Mouse (Mus musculus) bone marrow, adult 2 months (tissue): ENCODE measurements around the gene Ndufa7.

Experiments used
- CTCF ChIP-seq: fragments of 200-500 bp; IDR thresholded peaks from 2 replicates; pipeline ENCODE4 v1.5.1; 2011; ENCODE audit warnings: low read length, control low read depth; ENCODE audit not compliant: control insufficient read depth, insufficient read depth
- POLR2A ChIP-seq: fragments of 200-500 bp; IDR thresholded peaks from 2 replicates; pipeline ENCODE4 v1.6.1; 2011; ENCODE audit warnings: low read depth, mild to moderate bottlenecking, control low read depth, low read length, borderline replicate concordance; ENCODE audit not compliant: control insufficient read depth

- TF ChIP-seq POLR2A, result no peak
- no peak for TF ChIP-seq CTCF
These were observed 11.4 kb upstream of the Ndufa7 start for GRCm38 (mm10) chr17:33812990-33813389.
